ENCODE assay signal across 7 mouse cellular contexts in the genomic region with DNA sequence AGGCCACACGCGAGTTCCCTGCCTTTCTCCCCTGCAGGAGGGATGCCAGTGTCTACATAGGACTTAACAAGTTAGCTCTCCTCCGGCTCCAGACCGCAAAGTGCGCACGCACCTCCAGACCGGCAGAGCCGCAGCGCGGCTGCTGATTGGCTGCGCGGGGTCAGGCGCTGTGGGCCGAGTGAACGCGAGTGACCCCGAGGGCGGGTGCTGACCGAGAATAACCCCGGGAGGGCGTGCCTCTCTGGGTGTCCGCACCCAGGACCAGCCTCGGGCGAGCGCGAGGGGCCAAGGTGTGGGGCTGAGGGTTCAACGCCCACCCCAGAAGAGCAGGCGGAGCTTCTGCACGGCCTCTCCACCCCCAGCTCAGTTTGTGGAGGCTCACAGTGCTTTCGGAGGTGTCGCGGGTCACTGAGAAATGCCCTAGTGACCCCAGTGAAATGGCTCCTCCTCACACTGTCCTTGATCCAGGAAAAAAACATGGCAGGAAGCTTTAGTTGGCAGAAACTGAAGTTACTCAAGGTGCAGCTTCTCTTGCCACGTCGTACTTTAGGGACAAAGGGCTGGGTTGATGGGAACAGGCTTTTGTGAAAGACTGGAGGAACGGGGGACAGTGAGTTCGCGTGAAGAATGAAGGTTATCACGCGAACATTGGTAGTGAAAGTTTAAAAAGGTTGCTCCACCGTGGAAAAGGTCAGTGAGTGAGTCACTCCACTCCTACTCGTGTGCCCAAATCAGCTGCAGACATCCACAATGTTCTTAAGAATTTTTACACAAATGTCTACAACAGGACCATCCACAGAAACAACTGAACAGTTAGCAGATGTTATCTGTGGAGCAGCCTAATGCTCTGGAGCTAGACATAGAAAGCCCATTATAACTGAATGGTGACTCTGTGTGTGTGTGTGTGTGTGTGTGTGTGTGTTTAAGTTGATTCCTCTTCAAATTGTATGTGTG. TPM values are rescaled to one million over a fixed set of nuclear protein-coding genes. Genes with fewer than 3 reads are reported as not detected.
DNase-seq lines count a peak whose midpoint lies in the region; ATAC-seq lines count a peak whose summit lies in the region.

No protein-coding gene starts in this region.

- H3K4me2 ChIP-seq in embryonic facial prominence, embryonic 11.5 days (ENCODE audit: low read depth, low read length), result peak overlapping the region; percentile 49
- peak overlapping the region; percentile 68 for H3K4me2 ChIP-seq in midbrain, embryonic 11.5 days

- no peaks in the 10 kb centered on the region for H3K36me3 ChIP-seq in embryonic facial prominence, embryonic 11.5 days (replicated peaks; ENCODE audit: control insufficient read depth, insufficient read depth, low read depth, low read length)
- no peaks in the 10 kb centered on the region for H3K36me3 ChIP-seq in midbrain, embryonic 11.5 days (ENCODE audit: control insufficient read depth, insufficient read depth, low read length)

- H3K9me3 ChIP-seq in embryonic facial prominence, embryonic 11.5 days (replicated peaks; ENCODE audit: control insufficient read depth, low read length), result no peaks in the 10 kb centered on the region
- H3K9me3 ChIP-seq in midbrain, embryonic 11.5 days (ENCODE audit: control insufficient read depth, low read length), result no peaks in the 10 kb centered on the region

- intact Hi-C loops in left cerebral cortex, postnatal 4 days (cut with DNase I), result no loop called here

- peak; percentile 98 for DNase-seq in adrenal gland, postnatal 14 days
- peak; percentile 95 for DNase-seq in embryonic facial prominence, embryonic 11.5 days (ENCODE audit: low spot score)
- DNase-seq in heart, adult 11 months, result peak; percentile 100
- DNase-seq in kidney, adult 11 months, result peak; percentile 94
- DNase-seq in left cerebral cortex, postnatal 4 days, result peak; percentile 94
- DNase-seq in midbrain, embryonic 11.5 days (ENCODE audit: low spot score, missing footprints), result peak; percentile 98
- DNase-seq in right cerebral cortex, postnatal 4 days, result peak; percentile 90

- peak overlapping the region; percentile 44 for H3K4me3 ChIP-seq in embryonic facial prominence, embryonic 11.5 days (ENCODE audit: low read depth, low read length)
- H3K4me3 ChIP-seq in midbrain, embryonic 11.5 days (ENCODE audit: low read depth, low read length), result peak overlapping the region; percentile 54

- peak overlapping the region; percentile 63 for H3K9ac ChIP-seq in embryonic facial prominence, embryonic 11.5 days (replicated peaks; ENCODE audit: low read length)
- H3K9ac ChIP-seq in midbrain, embryonic 11.5 days (ENCODE audit: low read length), result peak overlapping the region; percentile 79

- no peaks in the 10 kb centered on the region for H3K27me3 ChIP-seq in embryonic facial prominence, embryonic 11.5 days (ENCODE audit: control insufficient read depth, insufficient read depth, low read length)
- no peaks in the 10 kb centered on the region for H3K27me3 ChIP-seq in midbrain, embryonic 11.5 days (ENCODE audit: control insufficient read depth, insufficient read depth, low read length)

- peak overlapping the region; percentile 72 for H3K27ac ChIP-seq in embryonic facial prominence, embryonic 11.5 days (replicated peaks; ENCODE audit: low read depth, low read length)
- peak overlapping the region; percentile 64 for H3K27ac ChIP-seq in midbrain, embryonic 11.5 days (ENCODE audit: low read depth, low read length)

- WGBS in embryonic facial prominence, embryonic 11.5 days, result 4% methylated on average over 41 of the region's 41 CpGs
- 6% methylated on average over 41 of the region's 41 CpGs for WGBS in midbrain, embryonic 11.5 days

- H3K4me1 ChIP-seq in embryonic facial prominence, embryonic 11.5 days (ENCODE audit: control insufficient read depth, insufficient read depth, low read length), result no peaks in the 10 kb centered on the region
- H3K4me1 ChIP-seq in midbrain, embryonic 11.5 days (ENCODE audit: control insufficient read depth, insufficient read depth, low read length), result peaks cover 17% of the 10 kb centered on the region

- ATAC-seq in embryonic facial prominence, embryonic 11.5 days (replicated peaks; ENCODE audit: insufficient number of reproducible peaks, low FRiP score, low TSS enrichment, low read depth), result peak; percentile 89
- ATAC-seq in midbrain, embryonic 11.5 days (ENCODE audit: low FRiP score), result peak; percentile 99

RNA-seq across cellular contexts. Expression of a gene that starts 18.9 kb away (rescaled TPM):
- total RNA-seq in adrenal gland, postnatal 14 days (2021), result 186 and 262 TPM in 2 replicates
- 12.9 and 14.2 TPM in 2 replicates for polyA plus RNA-seq in embryonic facial prominence, embryonic 11.5 days (2014; fragmentation: Nextera tagmentation; extraction: Ambion mirVana)
- total RNA-seq in left cerebral cortex, postnatal 4 days (2021), result 100 to 1,000 TPM in 1 of 2 experiments, 10 to 100 TPM in 1; 89.1 to 102 TPM
- 16.0 and 17.4 TPM in 2 replicates for polyA plus RNA-seq in midbrain, embryonic 11.5 days (2014; fragmentation: Nextera tagmentation; extraction: Ambion mirVana)

RNA-seq across cellular contexts. Expression of a gene that starts 55.9 kb away (rescaled TPM):
- 2.2 and 2.9 TPM in 2 replicates for total RNA-seq in adrenal gland, postnatal 14 days (2021)
- polyA plus RNA-seq in embryonic facial prominence, embryonic 11.5 days (2014; fragmentation: Nextera tagmentation; extraction: Ambion mirVana), result not detected in 2 replicates
- total RNA-seq in left cerebral cortex, postnatal 4 days (2021), result 1 to 10 TPM; 1.7 to 2.3 TPM
- polyA plus RNA-seq in midbrain, embryonic 11.5 days (2014; fragmentation: Nextera tagmentation; extraction: Ambion mirVana), result 0.06 TPM in 1 of 2 replicates, not detected in the other

Comparison
In these comparisons a context has a peak if more than half of its experiments do, and no peak if none do; other contexts are left out.
1. Peak in every context shown above with its lines: DNase-seq, ATAC-seq, H3K4me3 ChIP-seq and H3K27ac ChIP-seq.